Mouse (Mus musculus): ENCODE measurements around the gene Txnrd2.
A peak's percentile ranks its signal among the peaks of the same experiment; 100 is the strongest.

The Txnrd2 gene

DNA sequence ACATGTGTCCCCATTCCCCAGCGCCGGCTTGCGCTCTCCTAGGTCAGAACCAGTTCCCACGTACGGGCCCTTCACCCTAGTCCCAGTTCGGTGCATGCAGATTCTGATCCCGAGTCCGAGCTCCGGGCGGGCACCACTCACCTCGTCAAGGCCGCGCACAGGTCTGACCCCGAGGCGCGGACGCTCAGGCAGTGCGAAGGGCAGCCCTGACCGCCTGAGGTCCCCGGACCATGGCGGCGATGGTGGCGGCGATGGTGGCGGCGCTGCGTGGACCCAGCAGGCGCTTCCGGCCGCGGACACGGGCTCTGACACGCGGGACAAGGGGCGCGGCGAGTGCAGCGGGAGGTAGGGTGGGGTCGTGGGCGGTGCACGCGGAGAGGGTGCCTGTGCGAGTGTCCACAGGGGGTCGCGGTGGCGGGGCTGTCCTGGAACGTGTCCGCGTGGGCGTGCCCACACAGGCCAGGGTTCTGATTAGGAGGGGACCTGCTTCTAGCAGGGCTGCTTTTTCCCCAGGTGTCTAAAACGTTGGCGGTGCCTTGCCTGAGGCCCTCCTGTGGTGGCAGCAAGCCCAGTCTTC is at the start of gene Txnrd2:
Gene Txnrd2, plus strand, starts transcription at position 170 of the 577 bp plus-strand sequence.
- peak; percentile 47 for DNase-seq (ENCODE audit: low read depth, low spot score)

DNA sequence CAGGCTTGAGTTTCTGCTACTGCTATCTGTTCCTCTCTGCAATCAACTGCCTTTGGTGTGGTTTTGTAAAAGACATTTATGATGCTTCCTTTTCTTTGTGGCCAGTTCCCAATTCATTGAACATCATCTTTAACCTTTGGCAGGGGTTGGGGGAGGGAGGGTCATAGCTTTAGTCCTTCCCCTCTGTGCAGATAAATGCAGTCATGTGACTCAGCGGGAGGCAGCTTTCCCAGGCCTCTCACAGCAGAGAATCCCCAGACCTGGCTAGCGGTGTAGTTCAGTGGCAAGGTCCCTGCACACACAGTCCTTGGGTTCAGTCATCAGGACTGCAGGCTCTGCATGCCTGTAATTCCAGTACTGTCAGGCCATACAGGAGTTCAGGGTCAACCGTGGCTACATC is 49.0 kb upstream of the Txnrd2 start:
- DNase-seq (ENCODE audit: low read depth, low spot score) = no peak

DNA sequence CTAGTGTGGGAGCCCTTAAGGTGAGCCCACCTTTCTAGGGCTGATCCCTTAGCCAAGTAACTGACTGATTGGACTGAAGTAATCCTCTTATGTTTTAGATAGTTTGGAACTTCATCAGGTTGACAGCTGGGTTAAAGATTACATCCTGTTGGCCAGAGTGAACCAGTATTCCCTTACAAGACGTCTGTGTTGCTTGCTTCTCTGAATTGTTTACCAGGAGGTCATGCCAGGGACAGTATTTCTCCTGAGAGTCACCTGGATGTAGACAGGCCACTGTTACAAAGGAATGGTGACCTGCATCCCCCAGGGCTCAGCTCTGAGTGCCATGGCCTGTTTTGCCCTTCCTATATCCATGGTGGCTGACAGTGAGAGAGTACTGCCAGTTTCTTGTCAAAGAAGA is 47.7 kb upstream of the Txnrd2 start:
- no peak for DNase-seq (ENCODE audit: low read depth, low spot score)

DNA sequence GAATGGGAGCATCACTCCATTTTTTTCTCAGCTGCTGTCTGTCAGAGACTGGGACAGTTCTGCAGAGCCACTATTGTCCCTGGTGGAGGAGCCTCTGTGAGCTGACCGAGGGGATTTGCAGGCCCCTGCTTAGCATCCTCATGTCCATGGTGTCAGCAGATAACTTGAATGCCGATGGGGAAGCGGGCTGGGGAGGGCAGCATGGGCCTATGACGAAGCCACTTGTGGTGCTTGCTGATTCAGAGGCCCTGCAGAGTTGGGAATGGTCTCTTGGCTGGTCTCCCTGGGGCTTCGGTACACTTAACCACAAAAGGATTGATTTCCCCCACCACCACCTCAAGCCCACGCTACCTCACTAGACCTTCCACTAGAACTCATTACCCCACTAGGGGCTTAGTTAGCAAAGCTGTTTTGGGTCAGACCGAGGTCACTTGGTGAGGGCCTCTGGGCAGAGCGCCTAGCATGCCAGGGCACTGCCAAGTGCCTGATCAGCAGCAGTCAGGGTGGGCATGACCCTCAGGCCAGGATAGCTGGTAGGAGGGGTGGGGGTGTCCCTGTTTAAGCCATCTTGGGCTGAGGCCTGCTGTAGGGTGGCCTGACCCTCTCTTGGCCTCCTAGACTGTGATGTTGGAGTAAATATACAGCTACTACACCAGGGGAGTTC is 46.7 kb upstream of the Txnrd2 start:
- DNase-seq (ENCODE audit: low read depth, low spot score) = no peak

DNA sequence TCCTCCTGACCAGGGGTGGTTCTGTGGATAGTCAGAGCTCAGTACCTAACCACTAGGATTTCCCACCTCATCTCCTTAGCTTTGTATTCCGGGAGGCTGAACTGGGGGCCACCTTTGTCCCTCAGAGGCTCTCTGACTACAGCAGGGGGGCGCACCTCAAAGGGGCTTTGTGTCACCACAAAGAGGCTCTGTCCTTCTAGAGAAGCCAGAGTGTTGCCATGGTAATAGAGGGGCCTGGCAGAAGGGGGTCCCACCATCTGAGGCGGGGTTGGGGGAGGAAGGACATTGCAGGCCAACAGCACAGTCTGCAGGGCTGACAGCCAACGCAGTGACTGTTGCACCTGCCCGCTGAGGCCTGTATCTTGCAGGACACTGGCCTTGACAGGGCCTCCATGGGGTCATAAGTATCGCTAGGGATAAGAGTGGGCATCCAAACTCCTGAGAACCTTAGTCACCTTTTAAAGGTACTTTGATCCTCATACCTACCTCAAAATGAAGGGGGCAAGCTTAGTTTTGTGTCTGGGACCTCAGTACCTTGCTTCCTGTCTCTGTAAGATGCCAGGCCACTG is 45.6 kb upstream of the Txnrd2 start:
- no peak for DNase-seq (ENCODE audit: low read depth, low spot score)

DNA sequence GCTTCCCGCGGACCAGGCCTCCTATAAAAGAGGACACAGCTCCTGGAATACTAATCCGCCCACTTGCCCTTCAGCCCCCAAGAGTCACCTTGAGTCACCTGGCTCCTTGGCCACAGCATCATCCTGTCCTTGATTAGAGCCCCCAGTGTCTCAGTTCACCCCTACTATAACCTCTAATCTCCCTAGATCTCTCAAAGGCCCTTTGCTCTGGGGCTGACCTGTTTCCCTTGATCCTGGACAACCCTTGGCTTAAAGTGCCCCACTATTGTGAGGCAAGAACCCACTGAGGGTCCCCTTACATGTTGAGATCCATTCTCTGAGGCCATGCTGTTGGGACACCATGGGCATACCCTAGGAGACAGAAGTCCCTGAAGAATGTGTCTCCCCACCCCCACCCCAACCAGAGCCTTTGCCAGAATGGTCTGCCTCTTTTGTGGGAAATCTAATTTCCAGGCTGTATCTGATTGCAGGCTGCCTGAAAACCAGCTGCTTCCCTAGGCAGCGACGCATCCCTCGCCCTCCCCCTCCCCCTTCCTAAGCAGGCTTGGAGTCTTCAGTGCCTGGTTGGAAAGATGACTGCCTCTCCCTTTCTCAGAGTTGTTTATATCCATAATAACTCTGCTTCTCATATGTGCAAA is 44.4 kb upstream of the Txnrd2 start:
- DNase-seq (ENCODE audit: low read depth, low spot score) = peak; percentile 45

DNA sequence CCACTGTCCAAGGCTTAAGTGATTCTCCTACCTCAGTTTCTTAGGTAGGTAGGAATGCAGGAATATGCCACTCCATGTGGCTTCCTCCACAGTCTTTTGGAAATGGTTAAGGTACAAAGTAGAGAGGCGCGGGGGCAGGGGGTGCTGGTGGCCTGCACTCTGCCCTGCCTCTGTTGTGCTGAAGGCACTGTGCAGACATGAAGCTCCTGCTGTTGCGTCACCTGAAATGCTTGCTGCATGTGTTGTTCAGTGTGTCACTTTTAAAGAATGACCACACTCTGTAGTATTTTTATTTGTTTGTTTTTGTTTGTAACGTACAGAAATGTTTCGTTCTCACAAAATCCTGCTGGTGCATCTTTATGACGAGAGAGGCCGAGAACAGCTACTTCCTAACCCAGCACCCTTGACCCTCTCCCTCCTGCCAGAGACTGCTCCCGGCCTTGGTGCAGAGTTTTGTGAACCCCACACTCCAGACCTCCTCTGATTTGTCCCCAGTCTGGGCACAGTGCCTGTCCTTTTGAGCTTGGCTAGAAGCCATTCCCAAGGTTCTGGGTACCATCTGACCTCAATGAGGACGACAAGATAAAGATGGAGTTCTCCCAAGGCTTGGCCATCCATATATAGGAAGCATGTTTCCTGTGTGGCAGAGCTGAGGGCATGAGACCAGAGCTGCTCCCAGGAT is 43.0 kb upstream of the Txnrd2 start:
- no peak for DNase-seq (ENCODE audit: low read depth, low spot score)

DNA sequence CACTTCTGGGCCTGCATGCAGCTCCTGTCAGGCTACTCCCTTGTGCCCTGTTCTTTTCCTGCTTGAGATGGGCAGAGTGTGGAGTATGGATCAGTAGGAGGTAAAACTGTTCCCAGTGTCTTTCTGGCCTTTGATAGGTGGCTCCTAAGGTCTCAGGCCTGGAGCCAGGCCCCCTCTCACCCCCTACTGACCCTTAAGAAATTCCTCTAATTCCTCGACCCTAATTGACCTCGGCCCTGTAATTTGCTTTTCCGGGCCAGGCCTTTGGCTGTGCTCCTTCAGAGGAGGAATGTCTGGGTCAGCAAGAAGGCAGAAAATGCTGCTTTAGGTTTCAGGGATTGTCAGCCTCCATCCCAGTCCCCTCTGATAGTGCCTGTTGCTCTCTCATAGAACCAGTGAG is 42.4 kb upstream of the Txnrd2 start:
- no peak for DNase-seq (ENCODE audit: low read depth, low spot score)

DNA sequence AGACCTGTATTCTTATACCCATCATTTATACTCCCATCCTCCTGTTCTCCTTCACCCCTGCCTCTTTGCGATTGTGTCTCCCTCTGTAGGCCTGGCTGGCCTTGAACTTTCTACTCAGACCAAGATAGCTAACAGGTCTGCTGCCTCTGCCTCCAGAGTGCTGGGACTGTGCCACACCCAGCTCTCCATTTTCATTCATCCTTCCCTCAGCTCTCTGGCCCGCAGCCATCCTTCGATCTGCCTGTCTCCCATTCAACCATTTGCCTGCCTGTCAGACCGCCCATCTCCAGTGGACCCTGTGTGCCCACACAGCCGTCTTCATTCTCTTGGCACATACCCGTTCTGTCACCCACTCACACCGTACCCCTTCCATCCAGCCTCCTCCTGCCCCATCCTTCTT is 42.0 kb upstream of the Txnrd2 start:
- no peak for DNase-seq (ENCODE audit: low read depth, low spot score)

DNA sequence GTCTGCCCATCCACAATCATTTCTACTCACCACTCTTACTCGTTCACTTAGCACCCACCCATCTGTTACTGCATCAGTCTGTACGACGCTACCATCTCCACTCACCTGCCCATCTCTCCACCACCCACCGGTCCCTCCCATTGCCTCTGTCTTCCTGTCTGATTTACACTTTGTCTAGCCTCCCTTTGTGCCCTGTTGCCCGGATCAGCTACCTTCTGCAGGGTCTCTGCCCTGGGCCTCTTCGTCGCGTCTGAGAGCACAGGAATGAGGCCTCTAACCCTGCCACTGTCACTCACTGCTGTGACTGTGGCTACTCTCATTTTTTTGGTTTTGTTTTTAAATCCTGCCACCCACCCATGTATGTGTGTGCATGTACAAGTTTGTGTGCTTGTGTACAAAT is 41.5 kb upstream of the Txnrd2 start:
- no peak for DNase-seq (ENCODE audit: low read depth, low spot score)

DNA sequence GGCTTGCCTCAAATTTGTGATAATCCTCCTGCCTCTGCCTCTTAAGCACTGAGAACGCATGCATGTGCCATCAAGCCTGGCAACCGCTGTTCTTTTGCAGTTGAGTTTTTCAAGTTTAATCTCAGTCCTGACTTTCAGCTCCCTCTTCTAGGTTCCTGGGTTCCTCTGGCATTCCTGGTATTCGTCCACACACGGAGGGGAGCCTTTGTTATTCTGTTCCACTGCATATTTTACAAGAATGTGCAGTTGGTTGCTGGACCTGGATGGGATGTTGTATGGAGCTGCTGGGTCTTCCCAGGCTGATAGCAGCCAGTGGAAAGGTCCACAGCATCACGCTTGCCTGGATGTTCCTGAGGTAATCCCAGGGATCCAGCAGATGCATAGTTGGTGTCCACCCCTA is 40.8 kb upstream of the Txnrd2 start:
- DNase-seq (ENCODE audit: low read depth, low spot score) = no peak

DNA sequence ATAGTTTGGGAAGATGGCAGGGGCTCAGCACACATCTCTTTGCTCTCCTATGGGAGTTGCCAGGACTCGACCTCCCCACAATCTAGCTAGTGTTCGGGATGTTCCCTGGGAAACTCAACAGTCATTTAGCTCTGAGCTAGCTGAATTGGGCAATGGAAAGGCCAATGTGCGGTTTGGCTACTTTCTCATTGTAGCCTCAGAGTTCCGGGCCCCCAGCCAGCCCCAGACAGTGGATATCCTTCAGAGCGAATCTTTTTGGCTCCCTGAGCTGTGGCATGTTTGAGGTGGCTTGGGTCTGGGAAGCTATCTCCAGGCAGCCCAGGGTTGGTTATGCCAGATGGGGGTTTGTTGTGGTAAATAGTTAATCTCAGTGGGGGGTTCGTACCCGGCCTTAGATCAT is 39.7 kb upstream of the Txnrd2 start:
- no peak for DNase-seq (ENCODE audit: low read depth, low spot score)

DNA sequence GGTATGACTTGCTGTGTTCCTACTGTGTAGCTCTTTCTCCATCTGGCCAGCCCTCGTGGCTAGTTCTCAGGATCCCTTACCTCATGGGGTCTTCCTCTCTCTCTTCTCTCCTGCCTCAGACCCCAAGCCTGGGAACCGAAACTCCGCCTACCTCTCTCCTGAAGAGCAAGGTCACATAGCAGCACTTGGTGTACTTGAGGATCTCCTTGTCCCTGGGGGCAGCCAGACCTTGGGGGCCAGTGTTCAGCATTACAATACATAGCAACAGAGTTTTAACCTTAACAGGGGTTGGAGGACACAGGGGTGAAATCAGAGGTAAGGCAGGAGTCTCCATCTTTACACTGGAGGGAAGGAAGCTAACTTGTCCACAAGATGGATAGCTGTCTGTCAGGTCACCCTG is 39.2 kb upstream of the Txnrd2 start:
- DNase-seq (ENCODE audit: low read depth, low spot score) = no peak

DNA sequence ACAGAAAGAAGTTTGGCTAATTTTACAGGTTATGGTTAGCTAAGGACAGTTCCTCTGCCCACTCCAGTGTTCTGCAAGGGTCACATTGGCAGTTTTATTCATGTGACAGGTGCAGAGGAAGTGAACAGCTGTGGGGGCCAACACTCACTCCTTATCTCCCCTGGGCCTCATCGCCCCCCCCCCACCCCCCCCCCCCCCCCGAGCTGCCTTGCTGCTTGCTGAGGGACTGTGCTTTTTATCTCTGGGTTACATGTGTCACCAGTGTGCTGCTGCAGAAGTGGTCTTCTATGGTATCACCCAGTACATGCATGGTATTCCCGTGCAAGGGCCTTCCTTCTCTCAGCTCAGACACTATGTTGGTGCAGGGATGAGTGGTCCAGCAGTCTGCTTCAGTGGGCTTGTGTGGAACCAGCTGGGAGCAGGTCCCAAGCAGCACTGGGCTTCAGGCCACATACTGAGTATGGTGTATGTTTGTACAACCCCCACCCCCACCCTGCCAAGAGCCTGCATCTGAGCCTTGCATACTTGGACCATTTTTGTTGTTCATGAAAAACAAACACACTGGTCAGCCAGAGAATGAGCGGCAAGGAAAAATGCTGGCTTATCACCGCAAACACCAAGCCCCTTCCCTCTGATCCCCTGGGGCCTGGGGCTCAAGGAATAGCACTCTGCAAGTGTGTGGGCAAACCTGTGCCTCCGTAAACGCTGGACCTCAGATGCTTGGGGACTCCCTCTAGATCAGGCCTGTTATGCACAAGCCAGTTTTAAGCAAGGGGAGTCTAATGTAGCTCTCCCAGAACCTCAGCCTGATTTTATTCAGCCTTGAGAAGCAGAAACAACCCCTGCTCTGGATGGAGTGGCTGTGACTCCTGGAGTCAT is 38.2 kb upstream of the Txnrd2 start:
- no peak for DNase-seq (ENCODE audit: low read depth, low spot score)

DNA sequence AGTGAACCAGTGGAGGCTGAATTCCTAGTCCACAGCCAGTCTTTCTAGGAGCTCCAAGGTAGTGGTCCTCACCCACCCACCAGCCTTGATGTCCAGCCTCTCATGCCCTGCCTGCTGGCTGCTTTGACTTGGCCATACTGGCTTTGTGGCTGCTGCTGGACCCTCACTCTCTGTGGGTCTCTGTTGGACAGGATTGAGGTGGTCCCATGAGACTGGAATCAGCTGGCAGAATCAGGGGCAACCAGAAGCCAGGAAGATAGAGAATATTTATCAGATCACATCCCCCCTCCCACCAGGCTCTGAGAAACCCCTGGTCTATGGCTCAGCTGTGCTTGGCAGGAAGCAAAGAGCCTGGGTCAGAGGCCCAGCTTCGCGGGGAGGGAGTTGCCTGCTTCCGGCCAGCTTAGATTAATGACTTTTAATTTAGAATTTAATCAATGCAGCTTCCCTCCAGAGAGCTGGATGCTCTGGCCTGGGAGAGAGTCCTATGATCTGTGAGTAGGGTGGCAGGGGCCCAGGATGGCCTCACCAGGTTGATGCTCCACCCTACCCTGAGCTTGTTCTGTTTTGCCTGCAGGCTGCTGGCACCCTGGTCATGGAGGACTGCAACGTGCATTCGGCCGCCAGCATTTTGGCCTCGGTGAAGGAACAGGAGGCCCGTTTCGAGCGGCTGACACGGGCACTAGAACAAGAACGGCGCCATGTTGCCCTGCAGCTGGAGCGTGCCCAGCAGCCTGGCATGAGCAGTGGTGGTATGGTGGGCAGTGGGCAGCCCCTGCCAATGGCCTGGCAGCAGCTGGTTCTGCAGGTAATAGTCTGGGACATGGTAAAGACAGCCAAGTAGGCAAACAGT is 37.4 kb upstream of the Txnrd2 start:
- DNase-seq (ENCODE audit: low read depth, low spot score) = no peak

DNA sequence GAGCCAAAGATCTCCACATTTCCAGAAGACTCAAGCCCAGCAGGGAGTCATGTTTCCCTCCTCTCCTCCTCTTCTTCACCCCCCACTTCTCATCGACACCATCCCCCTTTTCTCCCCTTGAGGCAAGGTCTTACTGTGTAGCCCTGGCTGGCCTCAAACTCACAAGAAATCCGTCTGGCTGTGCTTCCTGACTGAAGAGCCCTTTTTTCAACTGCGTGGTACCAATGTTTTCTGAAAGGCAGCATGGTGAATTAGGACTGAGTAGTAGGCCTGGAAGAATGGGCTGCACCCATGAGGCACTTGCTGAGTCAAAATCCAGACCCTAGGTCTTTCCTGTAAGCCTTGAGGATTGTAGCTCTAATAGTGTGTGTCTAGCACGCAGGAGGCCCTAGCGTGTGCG is 35.8 kb upstream of the Txnrd2 start:
- DNase-seq (ENCODE audit: low read depth, low spot score) = no peak

DNA sequence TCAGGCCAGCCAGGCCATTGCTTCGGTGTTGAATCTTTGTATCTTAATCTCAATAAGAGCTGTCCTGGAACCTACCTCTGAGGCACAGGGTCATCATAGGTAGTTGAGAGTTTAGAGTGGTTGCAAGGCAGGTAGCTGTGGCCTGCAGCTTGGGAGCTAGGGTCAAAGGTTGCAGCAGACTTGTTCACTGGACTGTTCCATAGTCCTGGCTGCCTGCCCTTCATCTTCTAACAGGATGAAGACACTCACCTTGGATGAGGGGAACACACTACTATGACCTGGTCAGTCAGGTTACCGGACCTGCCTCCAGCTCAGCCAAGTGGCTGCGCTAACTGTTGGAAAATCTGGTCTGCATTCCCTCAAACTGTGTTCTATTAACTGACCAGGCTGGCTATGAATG is 35.1 kb upstream of the Txnrd2 start:
- DNase-seq (ENCODE audit: low read depth, low spot score) = no peak

DNA sequence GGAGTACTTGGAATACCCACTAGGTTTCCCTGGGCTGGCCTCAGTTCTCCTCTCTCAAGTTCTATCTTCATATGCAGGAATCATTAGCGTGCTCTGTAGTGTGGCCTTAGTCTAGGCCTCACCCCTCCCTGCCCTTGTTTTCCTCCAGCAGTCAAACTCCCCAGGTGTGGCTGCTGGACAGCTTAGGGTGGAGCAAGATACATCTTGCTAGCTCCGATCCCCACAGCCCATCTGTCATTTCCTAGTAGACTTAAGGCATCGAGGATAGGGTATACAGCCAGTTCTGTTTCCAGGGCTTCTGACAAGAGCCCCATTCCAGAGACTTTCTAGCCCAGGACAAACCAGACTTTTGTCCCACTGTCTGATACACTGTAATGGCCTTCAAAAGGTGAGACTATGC is 34.5 kb upstream of the Txnrd2 start:
- DNase-seq (ENCODE audit: low read depth, low spot score) = no peak

DNA sequence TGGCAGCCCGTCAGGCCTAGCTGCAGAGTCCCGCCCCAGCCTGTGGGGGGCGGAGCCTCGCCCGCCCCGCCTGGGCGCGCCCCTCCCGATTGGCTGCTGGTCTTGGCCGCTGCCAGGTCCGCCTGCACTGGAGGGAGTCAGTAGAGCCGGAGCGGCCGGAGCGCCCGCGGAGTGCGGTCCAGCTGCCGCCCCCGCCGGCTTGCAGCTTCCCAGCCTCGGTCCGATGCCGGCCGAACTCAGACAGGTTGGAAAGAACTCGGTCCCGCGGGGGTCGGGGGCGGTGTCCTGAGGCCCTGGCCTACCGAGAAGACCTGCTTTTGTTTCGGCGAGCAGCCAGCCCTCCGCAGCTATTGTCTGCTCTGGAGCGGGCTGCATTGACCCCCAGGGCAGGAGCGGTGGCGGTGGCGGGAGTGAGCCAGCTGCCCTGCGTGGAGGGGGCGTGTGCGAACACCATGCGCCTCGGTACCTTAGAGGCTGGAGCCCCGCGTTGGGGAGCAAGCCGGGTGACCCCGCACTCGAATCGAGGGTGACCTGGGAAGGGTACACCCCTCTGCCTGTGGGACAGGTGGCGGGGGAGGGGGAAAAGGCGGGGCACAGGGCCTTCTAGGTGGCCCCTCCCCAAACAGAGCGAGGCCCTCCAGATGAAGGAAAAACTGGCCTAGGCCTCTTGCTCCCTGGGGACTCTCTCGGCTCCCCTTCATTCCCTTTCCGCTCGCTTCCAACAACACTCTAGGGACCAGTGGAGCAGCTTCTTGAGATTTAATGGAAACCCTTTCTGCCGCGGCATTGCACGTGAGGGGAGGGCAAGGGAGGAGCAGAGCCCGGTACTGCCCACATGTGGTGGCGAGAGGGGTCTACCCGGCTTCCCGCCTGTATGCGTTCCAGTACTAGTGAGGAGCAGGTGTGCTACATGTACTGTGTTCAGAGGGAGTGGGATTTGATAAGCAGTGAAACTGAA is 33.4 kb upstream of the Txnrd2 start:
- DNase-seq (ENCODE audit: low read depth, low spot score) = peak; percentile 56
